Mouse (Mus musculus): ENCODE measurements at regions not wholly inside any gene's neighbourhood (a gene's known extent, or its start where the extent isn't known, plus 50 kb on each side); places are given as distances from the start of the nearest gene placed in this dataset.

DNA sequence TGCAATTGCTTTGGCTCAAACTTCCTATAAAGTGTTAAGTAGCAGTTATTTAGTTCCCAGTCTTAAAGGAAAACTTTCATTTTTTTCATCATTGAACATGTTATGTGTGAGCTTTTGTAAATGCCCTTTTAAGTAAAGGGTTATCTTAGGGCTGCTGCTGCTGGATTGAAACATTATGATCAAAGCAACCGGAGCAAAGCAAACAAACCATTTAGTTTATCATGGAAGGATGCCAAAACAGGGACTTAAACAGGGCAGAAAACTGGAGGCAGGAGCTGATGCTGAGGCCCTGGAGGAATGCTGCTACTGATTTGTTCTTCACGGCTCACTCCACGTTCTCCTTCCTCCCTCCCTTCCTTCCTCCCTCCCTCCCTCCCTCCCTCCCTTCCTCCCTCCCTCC is 111.3 kb upstream of the Nr2f1 start:
- Histone ChIP-seq H3K27ac (ENCODE audit: low read depth, low read length) (no peak overlapping the region), H3K9ac (no peak overlapping the region), H3K4me1 (ENCODE audit: insufficient read depth) (no peaks in the 10 kb centered on the region), H3K4me2 (ENCODE audit: low read depth) (no peak overlapping the region), H3K4me3 (ENCODE audit: low read depth, low read length) (no peak overlapping the region), H3K27me3 (ENCODE audit: insufficient read depth, low read length) (no peaks in the 10 kb centered on the region), H3K36me3 (ENCODE audit: insufficient read depth) (no peaks in the 10 kb centered on the region), H3K9me3 (ENCODE audit: low read length) (no peaks in the 10 kb centered on the region)
- no peak for ATAC-seq
- 30% methylated on average over 3 of the region's 3 CpGs for WGBS
- no peak for DNase-seq
- TF ChIP-seq CTCF (IDR thresholded peaks at IDR 0.05; ENCODE audit: low read depth) = no peak

Measured in forebrain, postnatal 0 days (tissue).